Mouse (Mus musculus): ENCODE measurements around the gene Ltbp3.
A peak's percentile ranks its signal among the peaks of the same experiment; 100 is the strongest.

- TF ChIP-seq CTCF (IDR thresholded peaks at IDR 0.05; ENCODE audit: borderline replicate concordance, insufficient read depth, low read length) = no peak
- peak; percentile 65 for TF ChIP-seq POLR2A (IDR thresholded peaks at IDR 0.05; ENCODE audit: low read depth, low read length)
Observed at GRCm38 (mm10) chr19:5803041-5803880, 62.6 kb downstream of the Ltbp3 start.

Data from embryonic fibroblast, embryonic 13.5 days (primary cell).